Mouse (Mus musculus): ENCODE data around the gene Banp.

Banp gene

GRCm38 (mm10) chr8:121952122-121952521 is 2.6 kb downstream of the Banp start:
- no peak for DNase-seq

GRCm38 (mm10) chr8:121952800-121953199 is 3.2 kb downstream of the Banp start:
- no peak for DNase-seq

GRCm38 (mm10) chr8:121953821-121954545 is 4.4 kb downstream of the Banp start:
- no peak for DNase-seq

- no peak for DNase-seq
Measured at GRCm38 (mm10) chr8:121954981-121955555, 5.5 kb downstream of the Banp start.

GRCm38 (mm10) chr8:121955825-121956500 is 6.4 kb downstream of the Banp start:
- DNase-seq, result no peak

GRCm38 (mm10) chr8:121958395-121958794 is 8.8 kb downstream of the Banp start:
- no peak for DNase-seq

- no peak for DNase-seq
Measured at GRCm38 (mm10) chr8:121962892-121963291, 13.3 kb downstream of the Banp start.

- DNase-seq, result no peak
Measured at GRCm38 (mm10) chr8:121964716-121965512, 15.4 kb downstream of the Banp start.

GRCm38 (mm10) chr8:121966110-121966509 is 16.6 kb downstream of the Banp start:
- no peak for DNase-seq

GRCm38 (mm10) chr8:121966714-121967448 is 17.3 kb downstream of the Banp start:
- DNase-seq, result no peak

- no peak for DNase-seq
Measured at GRCm38 (mm10) chr8:121967977-121968376, 18.4 kb downstream of the Banp start.

- DNase-seq, result no peak
Measured at GRCm38 (mm10) chr8:121968542-121968941, 19.0 kb downstream of the Banp start.

- DNase-seq, result no peak
Measured at GRCm38 (mm10) chr8:121970225-121970624, 20.7 kb downstream of the Banp start.

- DNase-seq, result no peak
Measured at GRCm38 (mm10) chr8:121971488-121972058, 22.0 kb downstream of the Banp start.

GRCm38 (mm10) chr8:121973906-121974305 is 24.4 kb downstream of the Banp start:
- no peak for DNase-seq

- DNase-seq, result no peak
Measured at GRCm38 (mm10) chr8:121977819-121978590, 28.5 kb downstream of the Banp start.

- DNase-seq, result no peak
Measured at GRCm38 (mm10) chr8:121978670-121979069, 29.1 kb downstream of the Banp start.

- DNase-seq, result no peak
Measured at GRCm38 (mm10) chr8:121980792-121981519, 31.4 kb downstream of the Banp start.

GRCm38 (mm10) chr8:121981520-121981895 is 32.0 kb downstream of the Banp start:
- DNase-seq, result no peak

GRCm38 (mm10) chr8:121985673-121986072 is 36.1 kb downstream of the Banp start:
- DNase-seq, result no peak

- no peak for DNase-seq
Measured at GRCm38 (mm10) chr8:121987892-121988291, 38.3 kb downstream of the Banp start.

All from layer of hippocampus, adult 9-11 months (tissue).